Mouse (Mus musculus) monocyte, adult 2 months (primary cell): Measurements from ENCODE around the gene Tdpoz3.
"Not testable (repeated sequence)": the region's sequence is repeated elsewhere in the genome, so short reads cannot be mapped to it uniquely, and the experiment has no call there.

Experiments used
- DNase-seq, 2 experiments: peaks; one replicate each; pipeline ENCODE4 v3.0.0; 2022; ENCODE audit warnings: low spot score in 2 of 2, low read depth in 1 of 2

Tdpoz3 gene

DNA sequence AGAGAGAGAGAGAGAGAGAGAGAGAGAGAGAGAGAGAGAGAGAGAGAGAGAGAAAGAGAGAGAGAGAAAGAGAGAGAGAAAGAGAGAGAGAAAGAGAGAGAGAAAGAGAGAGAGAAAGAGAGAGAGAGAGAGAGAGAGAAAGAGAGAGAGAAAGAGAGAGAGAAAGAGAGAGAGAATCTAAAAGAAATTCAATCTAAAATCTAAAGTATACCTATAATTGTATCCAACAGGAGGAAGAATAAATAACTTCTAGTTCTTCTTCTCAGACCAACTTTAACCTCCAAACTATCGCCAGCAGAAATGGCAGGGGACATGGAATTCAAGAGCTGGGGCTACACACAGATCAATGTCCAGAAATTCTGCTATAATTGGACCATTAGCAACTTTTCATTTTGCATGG, at the start of gene Tdpoz3:
Gene Tdpoz3 (plus strand): TSS at position 301 of the 400 bp plus-strand sequence.
- DNase-seq, result not testable (repeated sequence)

DNA sequence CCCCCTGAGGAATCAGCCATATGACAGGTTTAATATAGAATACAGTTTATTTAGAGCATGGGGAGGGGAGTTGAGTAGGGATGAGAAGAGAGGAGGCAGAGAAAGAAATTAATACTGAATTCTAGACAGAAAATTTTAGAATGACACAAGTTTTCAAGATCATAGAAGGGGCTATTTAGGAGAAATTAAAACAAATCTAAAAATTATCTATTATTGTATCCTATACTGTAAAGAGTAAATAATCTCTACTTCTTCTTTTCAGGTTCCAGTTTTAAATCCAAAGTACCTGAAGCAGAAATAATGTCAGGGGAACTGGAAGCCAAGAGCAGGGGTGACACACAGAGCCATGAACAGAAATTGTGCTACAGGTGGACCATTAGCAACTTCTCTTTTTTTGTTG, 29.7 kb upstream of the Tdpoz3 start, which contains the start of gene Tdpoz4:
Gene Tdpoz4 (plus strand): TSS at position 301 of the 400 bp plus-strand sequence.
- not testable (repeated sequence) for DNase-seq

DNA sequence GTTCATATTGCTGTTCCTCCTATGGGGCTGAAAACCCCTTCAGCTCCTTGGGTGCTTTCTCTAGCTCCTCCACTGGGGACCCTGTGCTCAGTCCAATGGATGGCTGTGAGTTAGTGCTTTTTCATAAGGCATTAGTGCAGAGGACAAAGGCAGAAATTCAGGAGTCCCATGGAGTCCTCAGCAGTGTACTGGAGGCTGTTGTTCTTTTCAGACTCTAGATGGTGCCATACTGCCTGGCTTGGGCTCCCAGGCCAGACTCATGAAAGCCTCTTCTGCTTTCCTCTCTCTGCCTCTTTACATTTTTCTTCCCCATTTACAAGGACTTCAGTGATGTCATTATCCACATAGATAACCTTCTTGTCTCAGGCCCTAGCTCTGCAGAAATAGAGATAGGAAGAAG, 12.5 kb upstream of the Tdpoz3 start:
- not testable (repeated sequence) for DNase-seq

DNA sequence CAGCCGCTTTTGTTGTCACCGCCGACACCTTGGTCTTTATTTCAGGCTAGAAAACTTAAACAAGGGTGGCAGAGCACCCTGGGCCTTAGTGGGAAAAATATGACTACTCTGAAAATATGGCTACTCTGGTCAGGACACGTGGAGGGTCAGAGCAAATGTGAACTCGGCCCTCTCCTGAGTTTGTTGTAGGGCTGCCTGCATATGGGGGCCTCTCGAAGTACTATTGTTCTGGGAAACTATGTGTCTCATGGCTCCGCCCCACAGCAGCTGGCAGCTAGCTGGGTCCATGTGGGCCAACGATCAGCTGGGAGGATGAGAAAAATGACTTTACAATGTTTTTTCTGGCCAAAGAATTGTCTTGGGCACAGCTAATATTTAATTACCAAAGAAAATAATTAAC, 33.1 kb downstream of the Tdpoz3 start:
- DNase-seq, result not testable (repeated sequence)

DNA sequence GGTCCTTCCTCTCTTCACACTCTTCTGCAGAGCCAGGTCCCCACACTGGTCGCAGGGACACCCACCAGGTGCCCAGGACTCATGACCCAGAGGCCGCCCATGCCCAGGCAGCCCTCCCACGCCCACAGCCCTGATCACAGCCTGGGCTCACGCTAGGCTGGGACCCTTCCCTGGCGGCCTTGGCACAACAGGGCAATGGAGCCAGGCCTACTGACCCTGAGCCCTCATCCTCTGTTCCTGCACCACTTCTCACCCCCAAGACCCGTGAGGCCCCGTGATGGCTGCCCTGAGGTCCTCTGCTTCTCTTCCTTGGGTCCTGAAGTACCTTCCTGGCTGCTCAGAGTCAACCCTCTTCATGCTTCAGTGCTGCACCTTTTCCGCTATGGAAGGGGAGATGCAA, 44.8 kb downstream of the Tdpoz3 start:
- DNase-seq, result not testable (repeated sequence)
